Mouse (Mus musculus) lung, adult 2 months (tissue): ENCODE data around the gene Kcng3.

Experiments used
- CTCF ChIP-seq: fragments of 200-500 bp; IDR thresholded peaks from 2 replicates; pipeline ENCODE4 v1.5.1; 2011; ENCODE audit warnings: mild to moderate bottlenecking, low read length, control low read depth; ENCODE audit not compliant: insufficient read depth
- POLR2A ChIP-seq: fragments of 200-500 bp; IDR thresholded peaks from 2 replicates; pipeline ENCODE4 v1.6.1; 2011; ENCODE audit warnings: low read depth, mild to moderate bottlenecking, control low read depth, low read length, borderline replicate concordance; ENCODE audit errors: extremely low read depth

- TF ChIP-seq CTCF (no peak), POLR2A (no peak)
Observed at GRCm38 (mm10) chr17:83666597-83667287, 35.0 kb upstream of the Kcng3 start.
